Mouse (Mus musculus): ENCODE results near the gene Clcn6.

- TF ChIP-seq CTCF (IDR thresholded peaks at IDR 0.05; ENCODE audit: low read depth, low read length) (no peak), POLR2A (IDR thresholded peaks at IDR 0.05; ENCODE audit: borderline replicate concordance, low read depth, low read length) (no peak)
Measured at GRCm38 (mm10) chr4:148011332-148011731, 27.3 kb downstream of the Clcn6 start.

All from bone marrow macrophage, adult 2 months (primary cell).